Comparison of ENCODE assay signal across 23 mouse cellular contexts in genomic region chr17:73972648-73973047, GRCm38 (mm10). TPM values are rescaled to one million over a fixed set of nuclear protein-coding genes. Genes with fewer than 3 reads are reported as not detected.
DNase-seq lines count a peak whose midpoint lies in the region; ATAC-seq and TF ChIP-seq lines count a peak whose summit lies in the region.
"Had no signal": no experiment of that assay in that cellular context is flagged by ENCODE, and none has a peak within 500 bp of the region (broad histone marks: within the 10 kb centered on the region; RNA-seq: fewer than 3 reads in every experiment).

No protein-coding gene starts in this region.

- no peak overlapping the region for H3K9ac ChIP-seq in heart, adult 2 months (ENCODE audit: low read depth, low read length)
- no peak overlapping the region for H3K9ac ChIP-seq in heart, embryonic 12.5 days
- H3K9ac ChIP-seq in CH12.LX (ENCODE audit: insufficient read depth, low read depth): no peak overlapping the region
- no peak overlapping the region for H3K9ac ChIP-seq in forebrain, embryonic 16.5 days (replicated peaks; ENCODE audit: low read depth, low read length)
- H3K9ac ChIP-seq: embryonic facial prominence, embryonic 12.5 days; forebrain, embryonic 13.5 days; forebrain, embryonic 15.5 days had no signal

- no peaks in the 10 kb centered on the region for H3K79me2 ChIP-seq in heart, adult 2 months (replicated peaks; ENCODE audit: control insufficient read depth, insufficient read depth, low read length)
- H3K79me2 ChIP-seq in CH12.LX (replicated peaks; ENCODE audit: control insufficient read depth, extremely low read depth, insufficient read depth, poor library complexity, severe bottlenecking): no peaks in the 10 kb centered on the region

- in situ Hi-C loops in CH12.LX (cut with MboI; ENCODE audit: low pct_ligation_motif_present, low pct_unique_long_range_greater_than_20kb, low sequenced_read_pairs): no loop called here

- peaks cover 12% of the 10 kb centered on the region for H3K4me1 ChIP-seq in heart, adult 2 months (ENCODE audit: control insufficient read depth, insufficient read depth, low read length)
- H3K4me1 ChIP-seq in heart, embryonic 12.5 days (replicated peaks): peaks cover 9% of the 10 kb centered on the region
- peaks cover 0 to 7% of the 10 kb centered on the region in 2 experiments; a peak in 1 of 4 replicates for H3K4me1 ChIP-seq in CH12.LX (ENCODE audit: control insufficient read depth in 1 of 2, insufficient read depth in 2 of 2)
- H3K4me1 ChIP-seq in brown adipose tissue, adult 24 weeks (ENCODE audit: control insufficient read depth, insufficient read depth, insufficient read length, low read length): peaks cover 28% of the 10 kb centered on the region
- H3K4me1 ChIP-seq in forebrain, embryonic 16.5 days (replicated peaks; ENCODE audit: control insufficient read depth, insufficient read depth, low read length): no peaks in the 10 kb centered on the region
- H3K4me1 ChIP-seq: embryonic facial prominence, embryonic 12.5 days; forebrain, embryonic 13.5 days; forebrain, embryonic 15.5 days had no signal

- no peak for TF ChIP-seq RAD21 in CH12.LX (IDR thresholded peaks at IDR 0.05; ENCODE audit: low read depth, low read length)

- ATAC-seq in heart, embryonic 12.5 days (ENCODE audit: insufficient number of reproducible peaks, low FRiP score): no peak
- no peak for ATAC-seq in forebrain, embryonic 16.5 days
- ATAC-seq: activated CD4-positive, CD25-positive, alpha-beta regulatory T cell, adult 4 months; CD4-positive, CD25-positive, alpha-beta regulatory T cell, adult 4 months; forebrain, embryonic 13.5 days; forebrain, embryonic 15.5 days; Patski had no signal

- H3K9me3 ChIP-seq in heart, embryonic 12.5 days (replicated peaks): no peaks in the 10 kb centered on the region
- H3K9me3 ChIP-seq in CH12.LX (replicated peaks; ENCODE audit: low read length): no peaks in the 10 kb centered on the region
- no peaks in the 10 kb centered on the region for H3K9me3 ChIP-seq in forebrain, embryonic 16.5 days (ENCODE audit: control insufficient read depth, low read length)
- H3K9me3 ChIP-seq: embryonic facial prominence, embryonic 10.5 days; embryonic facial prominence, embryonic 12.5 days; forebrain, embryonic 13.5 days; forebrain, embryonic 15.5 days had no signal

- H3K27me3 ChIP-seq in heart, adult 2 months (ENCODE audit: control insufficient read depth, insufficient read depth, low read length): no peaks in the 10 kb centered on the region
- no peaks in the 10 kb centered on the region for H3K27me3 ChIP-seq in heart, embryonic 12.5 days (replicated peaks)
- no peaks in the 10 kb centered on the region for H3K27me3 ChIP-seq in CH12.LX (replicated peaks)
- H3K27me3 ChIP-seq in forebrain, embryonic 16.5 days (replicated peaks; ENCODE audit: control insufficient read depth, insufficient read depth, low read length): no peaks in the 10 kb centered on the region
- H3K27me3 ChIP-seq: embryonic facial prominence, embryonic 12.5 days; forebrain, embryonic 13.5 days; forebrain, embryonic 15.5 days; Patski had no signal

- peaks cover 13% of the 10 kb centered on the region for H3K36me3 ChIP-seq in heart, adult 2 months (ENCODE audit: control insufficient read depth, insufficient read depth, low read length)
- no peaks in the 10 kb centered on the region for H3K36me3 ChIP-seq in heart, embryonic 12.5 days
- no peaks in the 10 kb centered on the region for H3K36me3 ChIP-seq in CH12.LX (replicated peaks in 1 of 2; ENCODE audit: control insufficient read depth in 1 of 2, insufficient read depth in 1 of 2, low read length in 1 of 2)
- no peaks in the 10 kb centered on the region for H3K36me3 ChIP-seq in forebrain, embryonic 16.5 days (ENCODE audit: control insufficient read depth, insufficient read depth)
- H3K36me3 ChIP-seq: embryonic facial prominence, embryonic 10.5 days; embryonic facial prominence, embryonic 12.5 days; forebrain, embryonic 15.5 days had no signal

- TF ChIP-seq CTCF in gastrocnemius, adult 2 months (IDR thresholded peaks at IDR 0.05): no peak
- no peak for TF ChIP-seq CTCF in heart, adult 2 months (IDR thresholded peaks at IDR 0.05)
- no peak for TF ChIP-seq CTCF in CH12.LX (conservative IDR thresholded peaks at IDR 0.05 in 1 of 2, IDR thresholded peaks at IDR 0.05 in 1 of 2; ENCODE audit: low read depth in 2 of 2, low read length in 2 of 2)

- TF ChIP-seq POLR2A in heart, adult 2 months (IDR thresholded peaks at IDR 0.05; ENCODE audit: insufficient read depth, low read depth, low read length): no peak
- TF ChIP-seq POLR2A in CH12.LX (IDR thresholded peaks at IDR 0.05; ENCODE audit: low read depth, low read length): no peak

- no peak for DNase-seq in gastrocnemius, adult 2 months
- DNase-seq in gastrocnemius, adult 8-10 months (ENCODE audit: low spot score in 2 of 2): no peak
- no peak for DNase-seq in heart, adult 2 months
- no peak for DNase-seq in CH12.LX (ENCODE audit: extremely low read depth)
- DNase-seq in adrenal gland, postnatal 14 days: no peak
- DNase-seq: adrenal gland, adult 8-10 months; adrenal gland, postnatal 25 days; B cell, adult 2 months; cerebellum, adult 11-12 months; cerebellum, adult 2 months; cerebellum, adult 9-10 months; cerebellum, postnatal 10 days; cerebellum, postnatal 25 days had no signal

- no peak overlapping the region for H3K4me2 ChIP-seq in heart, embryonic 12.5 days
- peak overlapping the region; percentile 13; the same call in 1 of the 2 replicates for H3K4me2 ChIP-seq in CH12.LX (ENCODE audit: insufficient read depth, low read depth, poor library complexity, severe bottlenecking)
- H3K4me2 ChIP-seq in forebrain, embryonic 16.5 days (ENCODE audit: low read length): no peak overlapping the region
- H3K4me2 ChIP-seq: embryonic facial prominence, embryonic 12.5 days; forebrain, embryonic 13.5 days; forebrain, embryonic 15.5 days had no signal

- no peak for TF ChIP-seq EP300 in heart, adult 2 months (IDR thresholded peaks at IDR 0.05; ENCODE audit: insufficient read depth, low read depth, low read length)
- TF ChIP-seq EP300 in CH12.LX (IDR thresholded peaks at IDR 0.05; ENCODE audit: low read length): no peak

- H3K4me3 ChIP-seq in gastrocnemius, adult 2 months: no peak overlapping the region
- no peak overlapping the region for H3K4me3 ChIP-seq in heart, adult 2 months
- no peak overlapping the region for H3K4me3 ChIP-seq in heart, embryonic 12.5 days
- no peak overlapping the region for H3K4me3 ChIP-seq in CH12.LX (replicated peaks in 1 of 3; ENCODE audit: low read depth in 2 of 3, low read length in 2 of 3, poor library complexity in 1 of 3)
- H3K4me3 ChIP-seq in brown adipose tissue, adult 24 weeks (ENCODE audit: insufficient read depth, low read depth, low read length): no peak overlapping the region
- H3K4me3 ChIP-seq in forebrain, embryonic 16.5 days (replicated peaks; ENCODE audit: low read length): no peak overlapping the region
- H3K4me3 ChIP-seq: embryonic facial prominence, embryonic 10.5 days; embryonic facial prominence, embryonic 12.5 days; forebrain, embryonic 13.5 days; forebrain, embryonic 15.5 days had no signal

- dilution Hi-C loops in CH12.LX (cut with MboI; ENCODE audit: extremely low pct_ligation_motif_present, extremely low pct_unique_long_range_greater_than_20kb, low sequenced_read_pairs): no loop called here

- peak overlapping the region; percentile 85; the same call in 1 of the 2 replicates for H3K27ac ChIP-seq in gastrocnemius, adult 2 months
- H3K27ac ChIP-seq in heart, adult 2 months: peak overlapping the region; percentile 89
- no peak overlapping the region for H3K27ac ChIP-seq in heart, embryonic 12.5 days (ENCODE audit: poor library complexity, severe bottlenecking)
- no peak overlapping the region for H3K27ac ChIP-seq in CH12.LX (ENCODE audit: insufficient read depth, low read depth)
- H3K27ac ChIP-seq in brown adipose tissue, adult 24 weeks (replicated peaks; ENCODE audit: low read depth, low read length): peak overlapping the region; percentile 35
- no peak overlapping the region for H3K27ac ChIP-seq in forebrain, embryonic 16.5 days (ENCODE audit: low read length)
- H3K27ac ChIP-seq: embryonic facial prominence, embryonic 10.5 days; embryonic facial prominence, embryonic 12.5 days; forebrain, embryonic 13.5 days; forebrain, embryonic 15.5 days had no signal

- WGBS in heart, adult 2 months: 76% methylated on average over 11 of the region's 11 CpGs
- WGBS in heart, embryonic 12.5 days: 82% methylated on average over 11 of the region's 11 CpGs
- 91% methylated on average over 11 of the region's 11 CpGs for WGBS in forebrain, embryonic 16.5 days

- intact Hi-C loops in gastrocnemius, adult 2 months (cut with DNase I): no loop called here
- intact Hi-C loops in heart, adult 2 months (cut with DNase I): no loop called here

TF ChIP-seq in CH12.LX, 34 proteins besides CTCF, POLR2A, EP300 and RAD21:
- TF ChIP-seq BHLHE40 (IDR thresholded peaks at IDR 0.05; ENCODE audit: low read depth, low read length) (peak; percentile 52), USF2 (conservative IDR thresholded peaks at IDR 0.05; ENCODE audit: low read depth, low read length) (peak; percentile 59; the same call in 1 of the 2 replicates), USF1 (IDR thresholded peaks at IDR 0.05; ENCODE audit: low read depth, low read length) (peak; percentile 61), POLR2AphosphoS2 (IDR thresholded peaks at IDR 0.05; ENCODE audit: low read depth, low read length) (no peak)

RNA-seq across cellular contexts. Expression of gene Xdh, which starts 22.7 kb away (rescaled TPM):
- 10 to 100 TPM; 54.9 to 72.1 TPM for total RNA-seq in gastrocnemius, adult 2 months (2021)
- 10 to 100 TPM; 39.6 to 64.1 (median 43.9) TPM for total RNA-seq in gastrocnemius, adult 8-10 months (2022)
- 100 to 1,000 TPM; 134 to 187 TPM for total RNA-seq in heart, adult 2 months (2021)
- 51.7 and 59.3 TPM in 2 replicates for polyA plus RNA-seq in heart, adult 2 months (2012; rRNA removed)
- polyA plus RNA-seq in heart, embryonic 12.5 days (2016; fragmentation: Nextera tagmentation; extraction: Ambion mirVana): 0.17 and 0.23 TPM in 2 replicates
- 0.04 and 0.17 TPM in 2 replicates for total RNA-seq in CH12.LX (2012; rRNA removed)
- total RNA-seq in CH12.LX (2014; rRNA removed): not detected in 2 replicates
- not detected in 2 replicates for polyA plus RNA-seq in CH12.LX (2012; ENCODE audit: insufficient read length, low read depth)
- 46.7 and 49.3 TPM in 2 replicates for polyA plus RNA-seq in brown adipose tissue, adult 24 weeks (2012; ENCODE audit: insufficient read depth, insufficient read length, missing spikeins)
- polyA plus RNA-seq in forebrain, embryonic 16.5 days (2015; fragmentation: Nextera tagmentation; extraction: Ambion mirVana): 0.29 and 0.47 TPM in 2 replicates
- total RNA-seq in adrenal gland, postnatal 14 days (2021): 210 and 252 TPM in 2 replicates

Comparison
In these comparisons a context has a peak if more than half of its experiments do, and no peak if none do; other contexts are left out.
1. H3K27ac ChIP-seq: peak in gastrocnemius, adult 2 months (single experiment), heart, adult 2 months (single experiment) and brown adipose tissue, adult 24 weeks (single experiment); none in heart, embryonic 12.5 days (single experiment), CH12.LX (single experiment) and forebrain, embryonic 16.5 days (single experiment).
2. RNA of gene Xdh, which starts 22.7 kb away (total RNA-seq): 210 to 252 TPM in adrenal gland, postnatal 14 days, 134 to 187 TPM in heart, adult 2 months, 54.9 to 72.1 TPM in gastrocnemius, adult 2 months and 39.6 to 64.1 TPM in gastrocnemius, adult 8-10 months; 0.04 to 0.17 TPM in CH12.LX; every median in the first group is over 10 times any median in the second.